9 mouse cellular contexts compared by ENCODE assay signal in genomic region chr2:163951770-163952169, GRCm38 (mm10). TPM values are rescaled to one million over a fixed set of nuclear protein-coding genes. Genes with fewer than 3 reads are reported as not detected.
A peak's percentile ranks its signal among the peaks of the same experiment; 100 is the strongest.
DNase-seq lines count a peak whose midpoint lies in the region; ATAC-seq lines count a peak whose summit lies in the region.
"Had no signal": no experiment of that assay in that cellular context is flagged by ENCODE, and none has a peak within 500 bp of the region (broad histone marks: within the 10 kb centered on the region; RNA-seq: fewer than 3 reads in every experiment).

No protein-coding gene starts in this region.

- H3K27ac ChIP-seq in liver, embryonic 12.5 days, result no peak overlapping the region
- H3K27ac ChIP-seq in embryonic facial prominence, embryonic 11.5 days (replicated peaks; ENCODE audit: low read depth, low read length), result no peak overlapping the region

- H3K36me3 ChIP-seq in liver, embryonic 12.5 days, result no peaks in the 10 kb centered on the region
- H3K36me3 ChIP-seq in embryonic facial prominence, embryonic 11.5 days (replicated peaks; ENCODE audit: control insufficient read depth, insufficient read depth, low read depth, low read length), result no peaks in the 10 kb centered on the region

- no peak overlapping the region for H3K9ac ChIP-seq in liver, embryonic 12.5 days
- no peak overlapping the region for H3K9ac ChIP-seq in embryonic facial prominence, embryonic 11.5 days (replicated peaks; ENCODE audit: low read length)

- 0 out of 2 replicates have a peak, but pooled peaks cover 4% of the 10 kb centered on the region for H3K27me3 ChIP-seq in liver, embryonic 12.5 days (replicated peaks)
- H3K27me3 ChIP-seq in embryonic facial prominence, embryonic 11.5 days (ENCODE audit: control insufficient read depth, insufficient read depth, low read length), result no peaks in the 10 kb centered on the region

- ATAC-seq in liver, embryonic 12.5 days, result no peak
- no peak for ATAC-seq in embryonic facial prominence, embryonic 11.5 days (replicated peaks; ENCODE audit: insufficient number of reproducible peaks, low FRiP score, low TSS enrichment, low read depth)

- WGBS in liver, embryonic 12.5 days (ENCODE audit: insufficient replicate concordance), result 17% methylated on average over 4 of the region's 4 CpGs
- WGBS in embryonic facial prominence, embryonic 11.5 days, result 21% methylated on average over 4 of the region's 4 CpGs

- H3K9me3 ChIP-seq in liver, embryonic 12.5 days (replicated peaks), result no peaks in the 10 kb centered on the region
- no peaks in the 10 kb centered on the region for H3K9me3 ChIP-seq in embryonic facial prominence, embryonic 11.5 days (replicated peaks; ENCODE audit: control insufficient read depth, low read length)
- H3K9me3 ChIP-seq: megakaryocyte, embryonic 14.5 days had no signal

- no peak overlapping the region for H3K4me3 ChIP-seq in liver, embryonic 12.5 days
- H3K4me3 ChIP-seq in embryonic facial prominence, embryonic 11.5 days (ENCODE audit: low read depth, low read length), result no peak overlapping the region
- H3K4me3 ChIP-seq: megakaryocyte, embryonic 14.5 days had no signal

- H3K4me2 ChIP-seq in liver, embryonic 12.5 days, result no peak overlapping the region
- H3K4me2 ChIP-seq in embryonic facial prominence, embryonic 11.5 days (ENCODE audit: low read depth, low read length), result no peak overlapping the region

- no peaks in the 10 kb centered on the region for H3K4me1 ChIP-seq in liver, embryonic 12.5 days
- H3K4me1 ChIP-seq in embryonic facial prominence, embryonic 11.5 days (ENCODE audit: control insufficient read depth, insufficient read depth, low read length), result no peaks in the 10 kb centered on the region
- H3K4me1 ChIP-seq: megakaryocyte, embryonic 14.5 days had no signal

- intact Hi-C loops in heart, postnatal 14 days (cut with DNase I), result loop anchor here (1.0 kb wide), 1 partner anchor 93 kb away; no protein-coding TSS in a partner anchor

- peak; percentile 34 for DNase-seq in liver
- peak; percentile 65 for DNase-seq in adrenal gland, postnatal 25 days
- DNase-seq in embryonic facial prominence, embryonic 11.5 days (ENCODE audit: low spot score), result peak; percentile 66
- peak; percentile 53 to 66 for DNase-seq in heart, postnatal 14 days
- peak; percentile 60 for DNase-seq in layer of hippocampus, adult 9-10 months (ENCODE audit: low spot score)
- DNase-seq in lung, postnatal 4 days, result peak; percentile 57 to 70
- peak; percentile 33 for DNase-seq in skeletal muscle tissue, adult 2 months (ENCODE audit: low read depth, low spot score)

RNA-seq across cellular contexts. Expression of gene Rims4, which starts 33.3 kb away (rescaled TPM):
- 0.07 and 0.11 TPM in 2 replicates for polyA plus RNA-seq in liver, embryonic 12.5 days (2016; fragmentation: Nextera tagmentation; extraction: Ambion mirVana)
- total RNA-seq in adrenal gland, postnatal 25 days (2021), result 182 and 190 TPM in 2 replicates
- 0.15 and 0.25 TPM in 2 replicates for polyA plus RNA-seq in embryonic facial prominence, embryonic 11.5 days (2014; fragmentation: Nextera tagmentation; extraction: Ambion mirVana)
- under 1 TPM; 0.10 to 0.15 TPM for total RNA-seq in heart, postnatal 14 days (2021)

RNA-seq across cellular contexts. Expression of gene Ywhab, which starts 43.0 kb away (rescaled TPM):
- 154 and 161 TPM in 2 replicates for polyA plus RNA-seq in liver, embryonic 12.5 days (2016; fragmentation: Nextera tagmentation; extraction: Ambion mirVana)
- total RNA-seq in adrenal gland, postnatal 25 days (2021), result 241 TPM in 2 replicates
- 332 and 344 TPM in 2 replicates for polyA plus RNA-seq in embryonic facial prominence, embryonic 11.5 days (2014; fragmentation: Nextera tagmentation; extraction: Ambion mirVana)
- 10 to 100 TPM; 93.5 to 98.0 TPM for total RNA-seq in heart, postnatal 14 days (2021)

Comparison
In these comparisons a context has a peak if more than half of its experiments do, and no peak if none do; other contexts are left out.
1. RNA of gene Rims4, which starts 33.3 kb away (total RNA-seq): 182 to 190 TPM in adrenal gland, postnatal 25 days; 0.10 to 0.15 TPM in heart, postnatal 14 days; every median in the first group is over 100 times any median in the second.
2. Peak in every context shown above with its lines, with median percentiles within 50 percentile points of each other: DNase-seq.